Mouse (Mus musculus): Measurements from ENCODE around the gene Sh3d19. TPM values are rescaled to one million over a fixed set of nuclear protein-coding genes. Genes with fewer than 3 reads are reported as not detected.

Gene Sh3d19
- polyA plus RNA-seq, 1 experiment from 2014 or later, result 10.3 TPM

GRCm38 (mm10) chr3:85984537-85984936, 13.6 kb downstream of the Sh3d19 start:
- WGBS, result 84% methylated on average over 6 of the region's 6 CpGs

GRCm38 (mm10) chr3:85987225-85987624, 16.3 kb downstream of the Sh3d19 start:
- Histone ChIP-seq H3K9ac (no peak overlapping the region), H3K9me3 (no peaks in the 10 kb centered on the region), H3K27me3 (replicated peaks) (no peaks in the 10 kb centered on the region), H3K4me3 (no peak overlapping the region), H3K36me3 (no peaks in the 10 kb centered on the region; the same call in none of the 2 replicates), H3K4me1 (peaks cover 12% of the 10 kb centered on the region), H3K27ac (replicated peaks) (no peak overlapping the region), H3K4me2 (no peak overlapping the region)
- WGBS, result 81% methylated on average over 2 of the region's 2 CpGs
- ATAC-seq (ENCODE audit: extremely low read depth, insufficient number of reproducible peaks, low FRiP score, low TSS enrichment), result no peak

More at GRCm38 (mm10) chr3:85984537-85984936, 13.6 kb downstream of the Sh3d19 start:
- Histone ChIP-seq H3K27ac (replicated peaks) (no peak overlapping the region), H3K4me2 (no peak overlapping the region), H3K27me3 (replicated peaks) (no peaks in the 10 kb centered on the region), H3K36me3 (no peaks in the 10 kb centered on the region; the same call in none of the 2 replicates), H3K9ac (no peak overlapping the region), H3K4me3 (no peak overlapping the region), H3K4me1 (peaks cover 8% of the 10 kb centered on the region), H3K9me3 (no peaks in the 10 kb centered on the region)
- ATAC-seq (ENCODE audit: extremely low read depth, insufficient number of reproducible peaks, low FRiP score, low TSS enrichment), result no peak

- no peak overlapping the region for H3K4me3 ChIP-seq
- H3K27ac ChIP-seq (replicated peaks), result no peak overlapping the region
- peaks cover 27% of the 10 kb centered on the region for H3K4me1 ChIP-seq
- 63% methylated on average over 6 of the region's 6 CpGs for WGBS
- no peaks in the 10 kb centered on the region; the same call in none of the 2 replicates for H3K36me3 ChIP-seq
- H3K4me2 ChIP-seq, result no peak overlapping the region
- no peaks in the 10 kb centered on the region for H3K27me3 ChIP-seq (replicated peaks)
- 0 out of 2 replicates have a peak overlapping the region, but pooled peaks have one; percentile 8 for H3K9ac ChIP-seq
- no peaks in the 10 kb centered on the region for H3K9me3 ChIP-seq
- ATAC-seq (ENCODE audit: extremely low read depth, insufficient number of reproducible peaks, low FRiP score, low TSS enrichment), result no peak
These were observed 20.4 kb downstream of the Sh3d19 start for GRCm38 (mm10) chr3:85991140-85991801.

GRCm38 (mm10) chr3:85991802-85992156, 20.9 kb downstream of the Sh3d19 start:
- WGBS, result 50% methylated on average over 5 of the region's 5 CpGs
- Histone ChIP-seq H3K27ac (replicated peaks) (no peak overlapping the region), H3K9ac (no peak overlapping the region), H3K9me3 (no peaks in the 10 kb centered on the region), H3K27me3 (replicated peaks) (no peaks in the 10 kb centered on the region), H3K4me2 (no peak overlapping the region), H3K4me1 (peaks cover 27% of the 10 kb centered on the region), H3K4me3 (no peak overlapping the region), H3K36me3 (no peaks in the 10 kb centered on the region; the same call in none of the 2 replicates)
- no peak for ATAC-seq (ENCODE audit: extremely low read depth, insufficient number of reproducible peaks, low FRiP score, low TSS enrichment)

GRCm38 (mm10) chr3:85993744-85994143, 22.8 kb downstream of the Sh3d19 start:
- Histone ChIP-seq H3K9me3 (no peaks in the 10 kb centered on the region), H3K4me3 (peak overlapping the region; percentile 18; the same call in 1 of the 2 replicates), H3K27ac (replicated peaks) (peak overlapping the region; percentile 31; the same call in 1 of the 2 replicates), H3K4me1 (peaks cover 27% of the 10 kb centered on the region), H3K4me2 (peak overlapping the region; percentile 54), H3K27me3 (replicated peaks) (no peaks in the 10 kb centered on the region), H3K36me3 (no peaks in the 10 kb centered on the region), H3K9ac (no peak overlapping the region)
- ATAC-seq (ENCODE audit: extremely low read depth, insufficient number of reproducible peaks, low FRiP score, low TSS enrichment), result no peak; the same call in 1 of the 2 replicates
- WGBS, result 20% methylated on average over 11 of the region's 11 CpGs

- Histone ChIP-seq H3K36me3 (no peaks in the 10 kb centered on the region), H3K27ac (replicated peaks) (0 out of 2 replicates have a peak overlapping the region, but pooled peaks have one; percentile 5), H3K4me3 (no peak overlapping the region), H3K9ac (no peak overlapping the region), H3K9me3 (no peaks in the 10 kb centered on the region), H3K4me1 (peaks cover 27% of the 10 kb centered on the region), H3K27me3 (replicated peaks) (no peaks in the 10 kb centered on the region), H3K4me2 (no peak overlapping the region)
- ATAC-seq (ENCODE audit: extremely low read depth, insufficient number of reproducible peaks, low FRiP score, low TSS enrichment), result no peak
- 74% methylated on average over 4 of the region's 4 CpGs for WGBS
These were observed 23.7 kb downstream of the Sh3d19 start for GRCm38 (mm10) chr3:85994645-85995044.

- 0 out of 2 replicates have a peak, but pooled peaks cover 5% of the 10 kb centered on the region for H3K27me3 ChIP-seq (replicated peaks)
- no peaks in the 10 kb centered on the region for H3K36me3 ChIP-seq
- 0 out of 2 replicates have a peak, but pooled peaks cover 4% of the 10 kb centered on the region for H3K4me1 ChIP-seq
- no peak overlapping the region for H3K27ac ChIP-seq (replicated peaks)
- H3K4me2 ChIP-seq, result no peak overlapping the region
- no peak overlapping the region for H3K9ac ChIP-seq
- no peak for ATAC-seq (ENCODE audit: extremely low read depth, insufficient number of reproducible peaks, low FRiP score, low TSS enrichment)
- 84% methylated on average over 3 of the region's 3 CpGs for WGBS
- no peaks in the 10 kb centered on the region for H3K9me3 ChIP-seq
- no peak overlapping the region for H3K4me3 ChIP-seq
These were observed 30.4 kb downstream of the Sh3d19 start for GRCm38 (mm10) chr3:86001271-86001670.

- H3K4me1 ChIP-seq, result 0 out of 2 replicates have a peak, but pooled peaks cover 4% of the 10 kb centered on the region
- WGBS, result 69% methylated on average over 17 of the region's 17 CpGs
- H3K9me3 ChIP-seq, result no peaks in the 10 kb centered on the region
- no peaks in the 10 kb centered on the region for H3K36me3 ChIP-seq
- H3K4me2 ChIP-seq, result no peak within 1 kb of the TSS
- H3K27ac ChIP-seq (replicated peaks), result no peak within 1 kb of the TSS
- H3K27me3 ChIP-seq (replicated peaks), result 0 out of 2 replicates have a peak, but pooled peaks cover 5% of the 10 kb centered on the region
- no peak within 1 kb of the TSS for H3K4me3 ChIP-seq
- no peak within 1 kb of the TSS for H3K9ac ChIP-seq
- no peak for ATAC-seq (ENCODE audit: extremely low read depth, insufficient number of reproducible peaks, low FRiP score, low TSS enrichment)
These were observed 31.5 kb downstream of the Sh3d19 start, which contains the start of gene Prss48 for GRCm38 (mm10) chr3:86002423-86002822. Gene Prss48 (minus strand): TSS chr3:86002491.

GRCm38 (mm10) chr3:86002940-86003339, 32.0 kb downstream of the Sh3d19 start:
- H3K36me3 ChIP-seq, result peaks cover under 1% of the 10 kb centered on the region; the same call in 1 of the 2 replicates
- no peak for ATAC-seq (ENCODE audit: extremely low read depth, insufficient number of reproducible peaks, low FRiP score, low TSS enrichment)
- 0 out of 2 replicates have a peak, but pooled peaks cover 4% of the 10 kb centered on the region for H3K4me1 ChIP-seq
- H3K9ac ChIP-seq, result no peak overlapping the region
- no peak overlapping the region for H3K4me3 ChIP-seq
- H3K4me2 ChIP-seq, result no peak overlapping the region
- 69% methylated on average over 5 of the region's 5 CpGs for WGBS
- H3K27ac ChIP-seq (replicated peaks), result no peak overlapping the region
- H3K9me3 ChIP-seq, result no peaks in the 10 kb centered on the region
- 0 out of 2 replicates have a peak, but pooled peaks cover 5% of the 10 kb centered on the region for H3K27me3 ChIP-seq (replicated peaks)

GRCm38 (mm10) chr3:86004751-86005150, 33.8 kb downstream of the Sh3d19 start:
- ATAC-seq (ENCODE audit: extremely low read depth, insufficient number of reproducible peaks, low FRiP score, low TSS enrichment), result no peak
- Histone ChIP-seq H3K4me1 (0 out of 2 replicates have a peak, but pooled peaks cover 4% of the 10 kb centered on the region), H3K4me2 (no peak overlapping the region), H3K9ac (no peak overlapping the region), H3K27ac (replicated peaks) (no peak overlapping the region), H3K36me3 (peaks cover 10% of the 10 kb centered on the region; the same call in 1 of the 2 replicates), H3K4me3 (no peak overlapping the region), H3K9me3 (no peaks in the 10 kb centered on the region), H3K27me3 (replicated peaks) (0 out of 2 replicates have a peak, but pooled peaks cover 5% of the 10 kb centered on the region)
- 91% methylated on average over 10 of the region's 10 CpGs for WGBS

GRCm38 (mm10) chr3:86010618-86011017, 39.7 kb downstream of the Sh3d19 start:
- 55% methylated on average over 3 of the region's 3 CpGs for WGBS
- no peak overlapping the region for H3K27ac ChIP-seq (replicated peaks)
- peaks cover 23% of the 10 kb centered on the region for H3K4me1 ChIP-seq
- H3K27me3 ChIP-seq (replicated peaks), result peaks cover 49% of the 10 kb centered on the region
- no peak for ATAC-seq (ENCODE audit: extremely low read depth, insufficient number of reproducible peaks, low FRiP score, low TSS enrichment)
- H3K9ac ChIP-seq, result no peak overlapping the region
- no peaks in the 10 kb centered on the region for H3K9me3 ChIP-seq
- H3K36me3 ChIP-seq, result peaks cover 10% of the 10 kb centered on the region; the same call in 1 of the 2 replicates
- H3K4me2 ChIP-seq, result no peak overlapping the region
- H3K4me3 ChIP-seq, result no peak overlapping the region
